Mouse (Mus musculus) hindbrain, postnatal 0 days (tissue): ENCODE data around the gene Jmjd7. TPM values are rescaled to one million over a fixed set of nuclear protein-coding genes. Genes with fewer than 3 reads are reported as not detected.

Experiments
- ATAC-seq: fragments of 200-750 bp; cut with Nextera tagmentation; 2 replicates; pipeline ENCODE4 v1.8.0; 2017; ENCODE audit warnings: mild to moderate bottlenecking, moderate TSS enrichment, moderate library complexity
- DNase-seq: peaks from one replicate; pipeline ENCODE4 v3.0.0-alpha.2; 2015; ENCODE audit warnings: low spot score
- H3K27ac ChIP-seq: fragments of 300-500 bp; sonication (generic); 2 replicates; pipeline ENCODE4 v1.5.1; 2014; ENCODE audit warnings: mild to moderate bottlenecking
- H3K27me3 ChIP-seq: fragments of 300-500 bp; sonication (generic); 2 replicates; pipeline ENCODE4 v1.6.1; 2014; ENCODE audit warnings: low read length, mixed read lengths; ENCODE audit not compliant: insufficient read depth
- H3K36me3 ChIP-seq: fragments of 300-500 bp; sonication (generic); 2 replicates; pipeline ENCODE4 v1.6.1; 2014; ENCODE audit warnings: low read length, mixed read lengths; ENCODE audit not compliant: insufficient read depth
- H3K4me1 ChIP-seq: fragments of 300-500 bp; sonication (generic); 2 replicates; pipeline ENCODE4 v1.6.1; 2014; ENCODE audit warnings: antibody characterized with exemption, low read length, mixed read lengths; ENCODE audit not compliant: insufficient read depth
- H3K4me2 ChIP-seq: fragments of 300-500 bp; sonication (generic); 2 replicates; pipeline ENCODE4 v1.6.1; 2014; ENCODE audit warnings: low read depth, mild to moderate bottlenecking, low read length, moderate library complexity, mixed read lengths
- H3K4me3 ChIP-seq: fragments of 300-500 bp; sonication (generic); 2 replicates; pipeline ENCODE4 v1.5.1; 2014; ENCODE audit warnings: low read length
- H3K9ac ChIP-seq: fragments of 300-500 bp; sonication (generic); replicated peaks from 2 replicates; pipeline ENCODE4 v1.6.1; 2014; ENCODE audit warnings: mild to moderate bottlenecking, low read length, moderate library complexity, mixed read lengths
- H3K9me3 ChIP-seq: fragments of 300-500 bp; sonication (generic); 2 replicates; pipeline ENCODE4 v1.6.1; 2016; ENCODE audit warnings: low read length, mixed read lengths
- CTCF ChIP-seq: IDR thresholded peaks from 2 replicates; pipeline ENCODE4 v1.5.1; 2016; ENCODE audit warnings: antibody characterized with exemption, control low read depth, low read depth
- whole genome bisulfite sequencing: fragments of 180-500 bp; shearing (Covaris S2); extraction: QIAGEN DNeasy Blood & Tissue Kit; methylation state at CpG from one replicate; pipeline ENCODE4 v1.1.7; 2014; 5-methylcytosine and 5-hydroxymethylcytosine counted together
- polyA plus RNA-seq: library from polyadenylated mRNA; unstranded; fragments of >200 nt; fragmentation: Nextera tagmentation; extraction: Ambion mirVana; gene quantifications from 2 replicates; pipeline ENCODE4 v1.2.1, GENCODE M21; 2015
- total RNA-seq: library from RNA; depleted of rRNA; stranded (reverse); fragments of >200 nt; gene quantifications from 2 replicates; pipeline ENCODE4 v1.2.3, GENCODE M21; 2014

Gene Jmjd7
- total and polyA plus RNA-seq, 2 experiments from 2014 or later = 18.7 to 20.3 TPM

- no peak overlapping the region for H3K27ac ChIP-seq
- DNase-seq = no peak
- no peaks in the 10 kb centered on the region for H3K27me3 ChIP-seq
- 59% methylated on average over 14 of the region's 14 CpGs for WGBS
- 0 out of 2 replicates have a peak, but pooled peaks have one; percentile 17 for ATAC-seq
- no peaks in the 10 kb centered on the region for H3K9me3 ChIP-seq
- TF ChIP-seq CTCF = no peak
- peaks cover 2% of the 10 kb centered on the region; the same call in 1 of the 2 replicates for H3K36me3 ChIP-seq
- H3K4me3 ChIP-seq = no peak overlapping the region
- H3K4me1 ChIP-seq = no peaks in the 10 kb centered on the region
- no peak overlapping the region for H3K4me2 ChIP-seq
- H3K9ac ChIP-seq = no peak overlapping the region
Observed at GRCm38 (mm10) chr2:120046486-120047310, 19.4 kb downstream of the Jmjd7 start.

- no peak overlapping the region for H3K4me3 ChIP-seq
- no peak overlapping the region for H3K9ac ChIP-seq
- no peak overlapping the region for H3K27ac ChIP-seq
- no peaks in the 10 kb centered on the region for H3K27me3 ChIP-seq
- DNase-seq (no peak), ATAC-seq (no peak)
- TF ChIP-seq CTCF = no peak
- no peaks in the 10 kb centered on the region for H3K4me1 ChIP-seq
- no peaks in the 10 kb centered on the region for H3K36me3 ChIP-seq
- no peak overlapping the region for H3K4me2 ChIP-seq
- no peaks in the 10 kb centered on the region for H3K9me3 ChIP-seq
- WGBS = 78% methylated on average over 9 of the region's 9 CpGs
Observed at GRCm38 (mm10) chr2:120048173-120048572, 20.9 kb downstream of the Jmjd7 start.

- Histone ChIP-seq H3K27ac (no peak overlapping the region), H3K9me3 (no peaks in the 10 kb centered on the region), H3K4me1 (no peaks in the 10 kb centered on the region), H3K4me2 (no peak overlapping the region), H3K9ac (no peak overlapping the region), H3K27me3 (no peaks in the 10 kb centered on the region), H3K36me3 (no peaks in the 10 kb centered on the region), H3K4me3 (no peak overlapping the region)
- peak; percentile 66 for TF ChIP-seq CTCF
- ATAC-seq (no peak), DNase-seq (peak; percentile 25)
- WGBS = 59% methylated on average over 10 of the region's 10 CpGs
Observed at GRCm38 (mm10) chr2:120049632-120050274, 22.5 kb downstream of the Jmjd7 start.

- Histone ChIP-seq H3K27ac (no peak overlapping the region), H3K4me1 (no peaks in the 10 kb centered on the region; the same call in 1 of the 2 replicates), H3K9me3 (no peaks in the 10 kb centered on the region), H3K27me3 (no peaks in the 10 kb centered on the region), H3K36me3 (no peaks in the 10 kb centered on the region), H3K9ac (no peak overlapping the region), H3K4me3 (no peak overlapping the region), H3K4me2 (no peak overlapping the region)
- DNase-seq (no peak), ATAC-seq (no peak)
- 52% methylated on average over 6 of the region's 6 CpGs for WGBS
- TF ChIP-seq CTCF = no peak
Observed at GRCm38 (mm10) chr2:120051405-120051804, 24.1 kb downstream of the Jmjd7 start.

GRCm38 (mm10) chr2:120054771-120055552 lies 27.7 kb downstream of the Jmjd7 start:
- no peaks in the 10 kb centered on the region; the same call in 1 of the 2 replicates for H3K4me1 ChIP-seq
- H3K9me3 ChIP-seq = no peaks in the 10 kb centered on the region
- H3K27ac ChIP-seq = no peak overlapping the region
- ATAC-seq (no peak), DNase-seq (no peak)
- no peak overlapping the region for H3K4me2 ChIP-seq
- H3K9ac ChIP-seq = no peak overlapping the region
- no peaks in the 10 kb centered on the region for H3K36me3 ChIP-seq
- no peak overlapping the region for H3K4me3 ChIP-seq
- no peaks in the 10 kb centered on the region for H3K27me3 ChIP-seq
- 82% methylated on average over 12 of the region's 12 CpGs for WGBS
- no peak for TF ChIP-seq CTCF

- DNase-seq = no peak
- Histone ChIP-seq H3K36me3 (no peaks in the 10 kb centered on the region), H3K27ac (no peak overlapping the region), H3K4me3 (no peak overlapping the region), H3K4me2 (no peak overlapping the region), H3K27me3 (no peaks in the 10 kb centered on the region), H3K9ac (no peak overlapping the region), H3K4me1 (no peaks in the 10 kb centered on the region; the same call in 1 of the 2 replicates), H3K9me3 (no peaks in the 10 kb centered on the region)
- ATAC-seq = no peak
- TF ChIP-seq CTCF = no peak
- 66% methylated on average over 10 of the region's 10 CpGs for WGBS
Observed at GRCm38 (mm10) chr2:120055923-120056322, 28.6 kb downstream of the Jmjd7 start.
